In the genomic region with DNA sequence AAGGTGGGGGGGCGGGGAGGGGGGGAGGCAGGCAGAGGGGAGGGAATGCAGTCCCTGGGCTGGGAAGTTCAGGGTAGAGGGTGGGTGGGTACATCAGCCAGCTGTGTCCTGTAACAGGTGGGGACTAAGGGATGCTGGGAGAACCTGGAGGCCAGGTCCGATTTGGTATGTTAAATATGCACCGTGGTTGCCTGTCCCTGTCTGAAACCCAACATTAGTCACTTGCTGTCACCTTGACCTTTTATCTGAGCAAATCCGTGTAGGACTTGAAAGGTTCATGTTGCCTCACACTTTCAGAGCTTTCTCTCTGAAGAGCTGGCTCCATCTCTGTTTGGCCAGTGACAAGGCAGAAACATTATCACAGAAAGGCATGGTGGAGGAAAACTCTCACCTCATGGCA, we compare ENCODE assay signal across 20 mouse cellular contexts. TPM values are rescaled to one million over a fixed set of nuclear protein-coding genes. Genes with fewer than 3 reads are reported as not detected.
A peak's percentile ranks its signal among the peaks of the same experiment; 100 is the strongest.
DNase-seq lines count a peak whose midpoint lies in the region; ATAC-seq and TF ChIP-seq lines count a peak whose summit lies in the region.
"Had no signal": no experiment of that assay in that cellular context is flagged by ENCODE, and none has a peak within 500 bp of the region (broad histone marks: within the 10 kb centered on the region; RNA-seq: fewer than 3 reads in every experiment).

No protein-coding gene starts in this region.

- no peak for TF ChIP-seq POLR2A in ES-Bruce4 (IDR thresholded peaks at IDR 0.05; ENCODE audit: insufficient read depth, low read length)

- H3K27me3 ChIP-seq in heart, embryonic 10.5 days (ENCODE audit: insufficient read depth, poor library complexity, severe bottlenecking), result no peaks in the 10 kb centered on the region
- H3K27me3 ChIP-seq in heart, embryonic 11.5 days (ENCODE audit: control insufficient read depth, insufficient read depth, low read length), result no peaks in the 10 kb centered on the region
- no peaks in the 10 kb centered on the region for H3K27me3 ChIP-seq in ES-Bruce4 (ENCODE audit: control insufficient read depth, insufficient read depth, low read length, poor library complexity, severe bottlenecking)
- H3K27me3 ChIP-seq in liver, embryonic 15.5 days, result no peaks in the 10 kb centered on the region
- H3K27me3 ChIP-seq in intestine, embryonic 15.5 days (replicated peaks), result no peaks in the 10 kb centered on the region
- H3K27me3 ChIP-seq: embryonic facial prominence, embryonic 13.5 days; neural tube, embryonic 15.5 days had no signal

- 0 out of 2 replicates have a peak, but pooled peaks have one; percentile 11 for TF ChIP-seq EP300 in ES-Bruce4 (IDR thresholded peaks at IDR 0.05; ENCODE audit: insufficient read depth, low read depth, low read length)

- H3K9ac ChIP-seq in heart, embryonic 11.5 days (ENCODE audit: low read depth, low read length), result no peak overlapping the region
- peak overlapping the region; percentile 68 for H3K9ac ChIP-seq in ES-Bruce4 (ENCODE audit: low read depth, poor library complexity, severe bottlenecking)
- H3K9ac ChIP-seq in liver, embryonic 15.5 days, result no peak overlapping the region
- H3K9ac ChIP-seq in intestine, embryonic 15.5 days, result no peak overlapping the region
- H3K9ac ChIP-seq: embryonic facial prominence, embryonic 13.5 days; neural tube, embryonic 15.5 days had no signal

- H3K4me3 ChIP-seq in heart, embryonic 10.5 days, result no peak overlapping the region
- H3K4me3 ChIP-seq in heart, embryonic 11.5 days (ENCODE audit: low read depth, low read length), result no peak overlapping the region
- H3K4me3 ChIP-seq in ES-Bruce4 (ENCODE audit: low read depth, low read length), result peak overlapping the region; percentile 52
- H3K4me3 ChIP-seq in liver, embryonic 15.5 days (replicated peaks), result no peak overlapping the region
- no peak overlapping the region for H3K4me3 ChIP-seq in intestine, embryonic 15.5 days (replicated peaks)
- H3K4me3 ChIP-seq: embryonic facial prominence, embryonic 13.5 days; myocyte; neural tube, embryonic 15.5 days had no signal

- 29% methylated on average over 4 of the region's 4 CpGs for WGBS in heart, embryonic 10.5 days
- 17% methylated on average over 3 of the region's 4 CpGs for WGBS in heart, embryonic 11.5 days (ENCODE audit: insufficient replicate concordance)
- WGBS in liver, embryonic 15.5 days (ENCODE audit: insufficient replicate concordance), result 45% methylated on average over 4 of the region's 4 CpGs
- WGBS in intestine, embryonic 15.5 days, result 36% methylated on average over 4 of the region's 4 CpGs

- H3K36me3 ChIP-seq in heart, embryonic 10.5 days, result no peaks in the 10 kb centered on the region
- H3K36me3 ChIP-seq in heart, embryonic 11.5 days (ENCODE audit: control insufficient read depth, insufficient read depth, low read length), result no peaks in the 10 kb centered on the region
- no peaks in the 10 kb centered on the region for H3K36me3 ChIP-seq in ES-Bruce4 (ENCODE audit: control insufficient read depth, insufficient read depth, low read length, poor library complexity, severe bottlenecking)
- H3K36me3 ChIP-seq in liver, embryonic 15.5 days (replicated peaks), result no peaks in the 10 kb centered on the region
- H3K36me3 ChIP-seq in intestine, embryonic 15.5 days, result no peaks in the 10 kb centered on the region
- H3K36me3 ChIP-seq: embryonic facial prominence, embryonic 13.5 days; neural tube, embryonic 15.5 days had no signal

- ATAC-seq in heart, embryonic 11.5 days (replicated peaks; ENCODE audit: insufficient number of reproducible peaks, low FRiP score, low TSS enrichment), result no peak
- ATAC-seq in liver, embryonic 15.5 days (ENCODE audit: insufficient read depth), result no peak
- no peak for ATAC-seq in intestine, embryonic 15.5 days
- ATAC-seq: forebrain, embryonic 14.5 days; hindbrain, embryonic 16.5 days had no signal

- no peak for DNase-seq in heart, embryonic 10.5 days (ENCODE audit: low spot score)
- DNase-seq in ZHBTc4 (ENCODE audit: low read depth, low spot score), result peak; percentile 71
- no peak for DNase-seq in right cerebral cortex, postnatal 14 days
- DNase-seq: cerebellum, postnatal 14 days; heart, postnatal 4 days; kidney, adult 11 months; lung, postnatal 14 days; midbrain, embryonic 14.5 days; thymus, adult 18-20 months; thymus, postnatal 4 days had no signal

- peaks cover 16% of the 10 kb centered on the region for H3K4me1 ChIP-seq in heart, embryonic 10.5 days
- peaks cover 10% of the 10 kb centered on the region; the same call in 1 of the 2 replicates for H3K4me1 ChIP-seq in heart, embryonic 11.5 days (ENCODE audit: control insufficient read depth, insufficient read depth, low read length)
- H3K4me1 ChIP-seq in ES-Bruce4 (ENCODE audit: control insufficient read depth, insufficient read depth, low read length), result peaks cover 4% of the 10 kb centered on the region
- peaks cover 45% of the 10 kb centered on the region for H3K4me1 ChIP-seq in liver, embryonic 15.5 days (replicated peaks)
- 0 out of 2 replicates have a peak, but pooled peaks cover 3% of the 10 kb centered on the region for H3K4me1 ChIP-seq in intestine, embryonic 15.5 days (replicated peaks)

- H3K27ac ChIP-seq in heart, embryonic 10.5 days, result 0 out of 2 replicates have a peak overlapping the region, but pooled peaks have one; percentile 23
- no peak overlapping the region for H3K27ac ChIP-seq in heart, embryonic 11.5 days (ENCODE audit: low read depth, low read length)
- peak overlapping the region; percentile 66 for H3K27ac ChIP-seq in ES-Bruce4 (ENCODE audit: insufficient read depth, low read length)
- peak overlapping the region; percentile 67 for H3K27ac ChIP-seq in liver, embryonic 15.5 days (replicated peaks)
- H3K27ac ChIP-seq in intestine, embryonic 15.5 days, result no peak overlapping the region
- H3K27ac ChIP-seq: embryonic facial prominence, embryonic 13.5 days; kidney, postnatal 0 days; neural tube, embryonic 15.5 days had no signal

- TF ChIP-seq CTCF in ES-Bruce4 (IDR thresholded peaks at IDR 0.05; ENCODE audit: low read depth, low read length), result no peak

- H3K4me2 ChIP-seq in heart, embryonic 11.5 days, result no peak overlapping the region
- no peak overlapping the region for H3K4me2 ChIP-seq in liver, embryonic 15.5 days
- H3K4me2 ChIP-seq in intestine, embryonic 15.5 days (replicated peaks), result no peak overlapping the region
- H3K4me2 ChIP-seq: embryonic facial prominence, embryonic 13.5 days; neural tube, embryonic 15.5 days had no signal

- H3K9me3 ChIP-seq in heart, embryonic 10.5 days, result no peaks in the 10 kb centered on the region
- H3K9me3 ChIP-seq in heart, embryonic 11.5 days (replicated peaks; ENCODE audit: control insufficient read depth, low read length), result no peaks in the 10 kb centered on the region
- no peaks in the 10 kb centered on the region for H3K9me3 ChIP-seq in ES-Bruce4 (replicated peaks; ENCODE audit: control insufficient read depth, insufficient read depth, low read length, poor library complexity, severe bottlenecking)
- no peaks in the 10 kb centered on the region for H3K9me3 ChIP-seq in liver, embryonic 15.5 days (replicated peaks)
- no peaks in the 10 kb centered on the region for H3K9me3 ChIP-seq in intestine, embryonic 15.5 days
- H3K9me3 ChIP-seq: embryonic facial prominence, embryonic 13.5 days; neural tube, embryonic 15.5 days had no signal

RNA-seq across cellular contexts. Expression of gene Tmpo, which starts 3.9 kb away (rescaled TPM):
- polyA plus RNA-seq in heart, embryonic 10.5 days (2016; fragmentation: Nextera tagmentation; extraction: Ambion mirVana), result 142 and 192 TPM in 2 replicates
- 162 and 170 TPM in 2 replicates for polyA plus RNA-seq in heart, embryonic 11.5 days (2014; fragmentation: Nextera tagmentation; extraction: Ambion mirVana)
- polyA plus RNA-seq in ES-Bruce4 (2011; ENCODE audit: insufficient read depth, insufficient read length, low read depth, missing spikeins), result 259 and 265 TPM in 2 replicates
- polyA plus RNA-seq in liver, embryonic 15.5 days (2015; fragmentation: Nextera tagmentation; extraction: Ambion mirVana), result 127 and 130 TPM in 2 replicates
- 165 and 209 TPM in 2 replicates for polyA plus RNA-seq in intestine, embryonic 15.5 days (2015; fragmentation: Nextera tagmentation; extraction: Ambion mirVana)

RNA-seq across cellular contexts. Expression of gene Slc25a3, which starts 53.3 kb away (rescaled TPM):
- 602 and 803 TPM in 2 replicates for polyA plus RNA-seq in heart, embryonic 10.5 days (2016; fragmentation: Nextera tagmentation; extraction: Ambion mirVana)
- 838 and 861 TPM in 2 replicates for polyA plus RNA-seq in heart, embryonic 11.5 days (2014; fragmentation: Nextera tagmentation; extraction: Ambion mirVana)
- polyA plus RNA-seq in ES-Bruce4 (2011; ENCODE audit: insufficient read depth, insufficient read length, low read depth, missing spikeins), result 550 and 557 TPM in 2 replicates
- 193 and 198 TPM in 2 replicates for polyA plus RNA-seq in liver, embryonic 15.5 days (2015; fragmentation: Nextera tagmentation; extraction: Ambion mirVana)
- 611 and 651 TPM in 2 replicates for polyA plus RNA-seq in intestine, embryonic 15.5 days (2015; fragmentation: Nextera tagmentation; extraction: Ambion mirVana)

Comparison
In these comparisons a context has a peak if more than half of its experiments do, and no peak if none do; other contexts are left out.
1. H3K27ac ChIP-seq: peak in heart, embryonic 10.5 days (single experiment), ES-Bruce4 (single experiment) and liver, embryonic 15.5 days (single experiment); none in heart, embryonic 11.5 days (single experiment) and intestine, embryonic 15.5 days (single experiment).